Mouse (Mus musculus) G1E (cell line): ENCODE results near the gene Adam11. TPM values are rescaled to one million over a fixed set of nuclear protein-coding genes. Genes with fewer than 3 reads are reported as not detected.

Experiments
- ATAC-seq: 2 replicates; pipeline ENCODE4 v1.8.0; 2016; ENCODE audit warnings: mild to moderate bottlenecking; ENCODE audit not compliant: insufficient number of reproducible peaks, poor library complexity, low FRiP score, severe bottlenecking; ENCODE audit errors: extremely low read depth
- DNase-seq: peaks from one replicate; pipeline ENCODE4 v3.0.0; 2012; ENCODE audit warnings: low spot score
- H3K27me3 ChIP-seq: 2 replicates; pipeline ENCODE4 v1.6.1; 2012; ENCODE audit warnings: mild to moderate bottlenecking, low read length, inconsistent platforms; ENCODE audit not compliant: insufficient read depth
- H3K36me3 ChIP-seq: replicated peaks from 2 replicates; pipeline ENCODE3; 2012; ENCODE audit warnings: mild to moderate bottlenecking, inconsistent platforms
- H3K4me1 ChIP-seq: 2 replicates; pipeline ENCODE4 v1.6.1; 2012; ENCODE audit warnings: low read depth, low read length, inconsistent platforms, mixed read lengths; ENCODE audit not compliant: insufficient read depth
- H3K4me3 ChIP-seq: 2 replicates; pipeline ENCODE4 v1.5.1; 2012; ENCODE audit warnings: low read depth, mild to moderate bottlenecking, inconsistent platforms, low read length, moderate library complexity, mixed read lengths
- H3K9me3 ChIP-seq: replicated peaks from 2 replicates; pipeline ENCODE4 v1.6.1; 2012; ENCODE audit warnings: inconsistent platforms
- CTCF ChIP-seq: IDR thresholded peaks from 2 replicates; pipeline ENCODE4 v1.5.1; 2012; ENCODE audit warnings: low read depth, low read length, inconsistent platforms, mixed read lengths
- GATA1 ChIP-seq: IDR thresholded peaks from 2 replicates; pipeline ENCODE4 v1.6.1; 2012; ENCODE audit warnings: borderline replicate concordance, low read length, inconsistent platforms, mixed read lengths
- GATA2 ChIP-seq: IDR thresholded peaks from 2 replicates; pipeline ENCODE4 v1.6.1; 2012; ENCODE audit warnings: low read depth, low read length, inconsistent platforms, borderline replicate concordance
- POLR2AphosphoS5 ChIP-seq: IDR thresholded peaks from 2 replicates; pipeline ENCODE4 v1.6.1; 2012; ENCODE audit warnings: low read depth, low read length, inconsistent platforms; ENCODE audit not compliant: insufficient replicate concordance
- TAL1 ChIP-seq: conservative IDR thresholded peaks from 2 replicates; pipeline ENCODE4 v1.6.1; 2012; ENCODE audit warnings: low read depth, low read length, inconsistent platforms, mixed read lengths
- polyA plus RNA-seq: library from polyadenylated mRNA; stranded (reverse); fragments of >175 nt; gene quantifications from 2 replicates; pipeline ENCODE4 v1.2.3, GENCODE M21; 2012
- total RNA-seq, 2 experiments: library from RNA; stranded (forward) in 1 of 2; stranded (reverse) in 1 of 2; fragments of 200-1000 nt in 1 of 2; fragments of >200 nt in 1 of 2; fragmentation: Nextera tagmentation in 1 of 2; gene quantifications; 2 replicates each; pipeline ENCODE4 v1.2.3; 2014 to 2017

Gene Adam11
- total and polyA plus RNA-seq, 3 experiments: 0.22 TPM; not detected in 2

DNA sequence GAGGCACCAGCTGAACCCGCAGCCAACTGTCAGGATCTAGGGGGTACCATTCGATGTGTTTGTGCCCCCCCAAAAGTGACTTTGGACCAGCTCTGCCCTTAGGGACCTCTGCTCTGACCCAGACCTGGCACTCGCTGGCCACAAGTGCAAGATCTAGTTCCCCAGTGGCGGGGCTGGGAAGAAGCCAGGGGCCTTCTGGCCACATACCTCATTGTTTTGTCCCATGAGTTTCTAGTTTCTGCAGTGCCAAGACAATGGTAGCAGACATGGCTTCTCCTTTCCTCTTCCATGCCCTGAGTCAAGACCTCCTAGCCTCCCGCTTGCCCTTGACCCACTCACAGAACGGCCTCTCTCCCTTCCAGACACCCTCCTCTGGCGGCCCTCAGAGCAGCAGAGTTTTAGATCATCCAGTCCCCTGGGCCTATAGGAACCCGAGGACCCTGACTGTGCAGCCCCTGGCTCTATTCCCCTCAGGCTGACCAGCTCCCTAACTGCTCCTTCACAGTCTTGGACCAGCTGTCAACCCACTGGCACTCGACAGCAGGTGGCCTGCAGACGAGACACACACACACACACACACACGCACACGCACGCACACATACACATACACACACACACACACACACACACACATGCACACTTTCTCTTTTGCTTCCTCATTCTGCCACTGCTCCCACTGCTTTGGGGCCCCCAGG lies 8.2 kb upstream of the Adam11 start:
- DNase-seq: no peak
- peaks cover 38% of the 10 kb centered on the region for H3K27me3 ChIP-seq

DNA sequence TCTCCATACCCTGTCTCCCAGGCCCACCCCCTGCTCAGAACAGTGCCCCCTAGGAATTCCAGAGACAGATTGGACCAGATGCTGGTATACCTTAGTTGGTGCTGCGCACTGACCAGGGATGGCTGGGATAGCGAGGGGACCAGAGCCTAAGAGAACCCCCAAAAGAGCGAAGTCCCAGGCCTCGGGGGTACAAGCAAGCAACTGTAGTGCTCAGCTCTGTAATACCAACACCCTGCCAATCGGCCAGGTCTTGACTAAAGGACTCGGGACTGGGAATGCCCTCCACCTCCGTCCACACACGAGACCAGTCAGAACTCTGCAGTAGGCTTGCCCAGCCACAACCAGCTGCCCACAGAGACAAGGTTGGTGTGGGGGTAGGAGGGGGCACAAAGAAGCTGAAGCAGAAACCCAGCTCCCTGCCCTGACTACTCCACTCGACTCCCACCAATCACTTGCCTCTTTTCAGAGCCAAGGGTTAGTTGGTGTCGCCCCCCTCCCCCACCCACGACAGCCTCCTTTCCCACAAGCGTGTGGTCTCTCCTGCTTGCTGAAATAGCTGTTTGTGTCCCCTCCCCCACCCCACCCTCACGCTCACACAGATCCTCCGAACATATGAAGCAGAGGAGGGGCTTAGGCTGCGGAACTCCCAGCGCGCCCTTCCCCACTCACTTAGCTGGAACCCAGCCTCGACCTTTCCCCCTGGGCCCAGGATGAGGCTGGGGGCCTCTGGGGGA lies 7.5 kb upstream of the Adam11 start:
- no peak for TF ChIP-seq TAL1
- no peak for ATAC-seq

More for the DNA sequence above, 8.2 kb upstream of the Adam11 start:
- Histone ChIP-seq H3K4me1 (no peaks in the 10 kb centered on the region), H3K36me3 (no peaks in the 10 kb centered on the region), H3K9me3 (no peaks in the 10 kb centered on the region), H3K4me3 (no peak overlapping the region)
- no peak for TF ChIP-seq POLR2AphosphoS5
- TF ChIP-seq CTCF: no peak
- no peak for TF ChIP-seq GATA1
- TF ChIP-seq TAL1: no peak
- no peak for TF ChIP-seq GATA2
- ATAC-seq: no peak

DNA sequence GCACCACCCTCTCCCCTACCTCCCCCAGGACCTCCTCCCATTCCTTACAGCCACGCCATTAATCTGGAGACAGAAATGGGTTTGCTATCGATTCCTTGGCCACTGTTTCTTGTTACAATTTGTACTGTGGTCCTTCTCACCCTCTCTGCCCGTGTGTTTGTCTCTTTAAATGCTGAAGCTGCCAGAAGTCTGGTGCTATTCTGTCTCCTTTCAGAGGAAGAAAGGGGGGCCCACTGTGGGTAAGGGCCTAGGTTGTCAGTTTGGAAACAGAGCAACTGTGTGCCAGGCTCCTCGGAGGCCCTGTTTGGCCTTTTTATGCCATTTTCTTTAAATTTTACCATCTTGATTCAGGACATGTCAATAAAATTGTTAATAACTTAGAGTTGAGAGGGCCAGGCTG lies 6.8 kb upstream of the Adam11 start:
- H3K27me3 ChIP-seq: peaks cover 38% of the 10 kb centered on the region
- no peak overlapping the region for H3K4me3 ChIP-seq
- ATAC-seq (no peak), DNase-seq (no peak)
- H3K36me3 ChIP-seq: no peaks in the 10 kb centered on the region
- no peaks in the 10 kb centered on the region for H3K4me1 ChIP-seq
- TF ChIP-seq TAL1 (no peak), GATA2 (no peak), POLR2AphosphoS5 (no peak), GATA1 (no peak), CTCF (no peak)
- no peaks in the 10 kb centered on the region for H3K9me3 ChIP-seq

More for the DNA sequence above, 7.5 kb upstream of the Adam11 start:
- Histone ChIP-seq H3K4me3 (no peak overlapping the region), H3K9me3 (no peaks in the 10 kb centered on the region), H3K4me1 (no peaks in the 10 kb centered on the region), H3K36me3 (no peaks in the 10 kb centered on the region), H3K27me3 (peaks cover 38% of the 10 kb centered on the region)
- DNase-seq: no peak

DNA sequence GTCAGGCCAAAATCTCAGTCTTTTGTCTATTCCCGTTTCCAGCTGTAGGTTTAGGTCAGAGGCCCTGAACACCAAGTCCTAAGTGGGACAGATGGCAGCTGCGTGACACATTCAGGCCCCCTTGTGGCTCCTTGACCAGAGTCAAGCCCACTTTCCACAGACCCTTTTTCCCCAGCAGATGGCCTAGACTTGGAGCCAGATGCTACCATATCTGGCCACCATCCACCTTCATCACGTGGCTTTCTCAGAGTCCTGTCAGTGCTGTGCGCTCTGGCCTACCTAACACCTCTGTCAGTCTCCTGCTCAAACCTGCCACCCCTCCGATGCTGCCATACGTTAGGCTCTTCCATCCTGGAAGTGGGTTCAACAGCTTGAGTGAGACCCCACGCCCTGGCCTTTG lies 5.8 kb upstream of the Adam11 start:
- Histone ChIP-seq H3K36me3 (no peaks in the 10 kb centered on the region), H3K4me1 (no peaks in the 10 kb centered on the region), H3K4me3 (no peak overlapping the region), H3K27me3 (peaks cover 39% of the 10 kb centered on the region), H3K9me3 (no peaks in the 10 kb centered on the region)
- TF ChIP-seq GATA1 (no peak), TAL1 (no peak), GATA2 (no peak), CTCF (no peak), POLR2AphosphoS5 (no peak)
- ATAC-seq (no peak), DNase-seq (no peak)

DNA sequence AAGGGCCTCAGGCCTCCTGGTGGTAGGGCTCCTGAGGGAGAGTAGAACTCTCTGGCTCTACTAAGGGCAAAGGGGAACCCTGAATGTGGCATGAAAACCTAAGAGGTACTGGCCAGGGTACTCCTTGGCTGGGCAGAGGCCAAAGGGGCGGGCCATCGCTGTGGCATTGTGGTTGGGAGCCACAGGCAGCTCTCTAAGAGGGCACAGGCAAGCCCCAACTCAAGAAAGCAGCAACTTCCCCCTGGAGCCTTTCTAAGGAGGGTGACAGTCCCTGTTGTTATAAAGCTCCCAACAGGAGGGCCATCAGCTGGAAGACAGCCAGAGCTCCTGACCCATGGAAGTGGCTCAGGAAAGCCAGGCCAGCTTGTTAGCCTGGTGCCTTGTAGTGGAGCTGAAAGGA lies 2.3 kb upstream of the Adam11 start:
- no peak for ATAC-seq
- no peak for TF ChIP-seq CTCF
- TF ChIP-seq POLR2AphosphoS5: no peak
- no peak for TF ChIP-seq GATA1
- TF ChIP-seq TAL1: no peak
- no peak for TF ChIP-seq GATA2
- Histone ChIP-seq H3K36me3 (no peaks in the 10 kb centered on the region), H3K27me3 (peaks cover 39% of the 10 kb centered on the region), H3K9me3 (no peaks in the 10 kb centered on the region), H3K4me3 (no peak overlapping the region), H3K4me1 (no peaks in the 10 kb centered on the region)
- DNase-seq: no peak

DNA sequence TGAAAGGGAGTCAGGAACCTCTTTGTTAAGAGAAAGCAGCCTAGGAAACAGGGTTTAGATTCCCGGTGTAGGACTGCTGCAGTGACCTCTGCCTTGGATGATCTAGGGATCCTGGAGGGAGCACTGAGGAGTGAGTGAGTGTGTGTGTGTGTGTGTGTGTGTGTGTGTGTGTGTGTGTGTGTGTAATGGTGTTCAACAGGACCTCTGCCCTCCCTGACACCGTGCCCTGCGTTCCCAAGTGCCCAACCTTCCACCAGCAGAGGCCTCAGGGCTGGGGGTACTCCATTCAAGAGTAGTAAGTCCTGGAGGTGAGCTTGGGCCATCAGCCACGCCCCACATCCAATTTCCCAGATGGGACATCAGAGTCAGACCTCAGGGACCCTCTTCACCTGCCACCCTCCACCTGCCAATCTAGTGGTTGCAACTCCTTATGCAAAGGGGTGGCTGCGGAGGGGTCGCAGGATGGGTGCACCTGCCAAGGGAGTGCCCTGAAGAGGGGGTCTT lies 382 bp upstream of the Adam11 start:
- no peak for TF ChIP-seq TAL1
- TF ChIP-seq CTCF: no peak
- no peak for TF ChIP-seq POLR2AphosphoS5
- no peak for TF ChIP-seq GATA1
- no peak for TF ChIP-seq GATA2
- no peak for DNase-seq
- no peaks in the 10 kb centered on the region for H3K9me3 ChIP-seq
- no peak for ATAC-seq
- H3K27me3 ChIP-seq: peaks cover 42% of the 10 kb centered on the region
- no peaks in the 10 kb centered on the region for H3K36me3 ChIP-seq
- H3K4me3 ChIP-seq: no peak overlapping the region
- no peaks in the 10 kb centered on the region for H3K4me1 ChIP-seq
